Mouse (Mus musculus) erythroblast, embryonic 14.5 days (primary cell): ENCODE results near the gene Ppp4r1. TPM values are rescaled to one million over a fixed set of nuclear protein-coding genes. Genes with fewer than 3 reads are reported as not detected.

Experiments used
- H3K27me3 ChIP-seq: 2 replicates; pipeline ENCODE4 v1.6.1; 2012; ENCODE audit warnings: inconsistent platforms; ENCODE audit not compliant: control insufficient read depth
- H3K36me3 ChIP-seq: 2 replicates; pipeline ENCODE4 v1.6.1; 2012; ENCODE audit warnings: mild to moderate bottlenecking, inconsistent platforms; ENCODE audit not compliant: control insufficient read depth
- H3K4me1 ChIP-seq: 2 replicates; pipeline ENCODE4 v1.6.1; 2012; ENCODE audit warnings: inconsistent platforms; ENCODE audit not compliant: control insufficient read depth
- H3K4me3 ChIP-seq: replicated peaks from 2 replicates; pipeline ENCODE3; 2012; ENCODE audit warnings: moderate library complexity, mild to moderate bottlenecking, inconsistent platforms
- H3K9me3 ChIP-seq: 2 replicates; pipeline ENCODE4 v1.6.1; 2012; ENCODE audit warnings: low read length, inconsistent platforms, mixed read lengths; ENCODE audit not compliant: control insufficient read depth
- GATA1 ChIP-seq: IDR thresholded peaks from 2 replicates; pipeline ENCODE4 v1.6.1; 2012; ENCODE audit warnings: low read length, inconsistent platforms, mixed read lengths
- TAL1 ChIP-seq: IDR thresholded peaks from 3 replicates; pipeline ENCODE4 v1.6.1; 2012; ENCODE audit warnings: low read length, inconsistent platforms, mixed read lengths
- polyA plus RNA-seq: library from polyadenylated mRNA; stranded (reverse); fragments of >175 nt; gene quantifications from 2 replicates; pipeline ENCODE4 v1.2.3, GENCODE M21; 2012

The Ppp4r1 gene
- polyA plus RNA-seq, 1 experiment: 0.14 TPM

DNA sequence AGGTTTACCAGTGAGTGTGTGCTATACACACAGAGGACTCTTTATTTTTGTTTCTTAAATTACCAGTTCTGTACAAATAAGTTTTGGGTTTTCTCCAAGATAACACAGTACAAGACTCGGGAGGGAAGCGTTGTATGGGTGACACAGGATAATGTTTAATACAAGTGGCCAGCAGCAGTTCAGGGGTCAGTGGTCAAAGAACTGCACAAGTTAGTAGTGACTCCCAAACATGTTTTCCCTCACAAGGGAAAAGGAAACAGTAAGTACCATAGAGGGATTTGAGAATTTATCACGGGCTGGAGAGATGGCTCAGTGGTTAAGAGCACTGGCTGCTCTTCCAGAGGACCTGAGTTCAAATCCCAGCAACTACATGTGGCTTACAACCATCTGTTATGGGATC lies 51.5 kb downstream of the Ppp4r1 start:
- Histone ChIP-seq H3K4me1 (no peaks in the 10 kb centered on the region), H3K27me3 (no peaks in the 10 kb centered on the region), H3K9me3 (no peaks in the 10 kb centered on the region), H3K4me3 (no peak overlapping the region), H3K36me3 (peaks cover 88% of the 10 kb centered on the region)
- TF ChIP-seq GATA1 (no peak), TAL1 (no peak)

DNA sequence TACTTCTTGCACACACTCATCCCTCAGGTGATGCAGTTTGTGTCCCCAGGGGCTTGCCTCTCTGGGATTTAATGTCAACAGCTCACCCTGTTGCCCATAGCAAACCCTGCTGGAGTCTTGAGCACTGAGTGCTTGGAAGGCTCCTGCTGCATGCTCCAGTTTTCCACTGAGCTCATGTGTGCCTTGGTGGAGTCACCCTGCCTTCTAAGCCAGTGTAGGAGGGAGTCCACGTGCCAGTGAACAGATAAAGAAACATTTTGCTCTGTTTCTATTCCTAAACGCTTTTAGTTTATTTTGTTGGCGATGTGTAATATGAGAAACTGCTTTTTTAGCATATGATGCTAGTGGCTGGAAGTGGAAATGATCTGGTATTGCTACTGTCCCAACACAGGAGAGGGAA lies 54.4 kb downstream of the Ppp4r1 start:
- Histone ChIP-seq H3K4me1 (no peaks in the 10 kb centered on the region), H3K27me3 (no peaks in the 10 kb centered on the region), H3K9me3 (no peaks in the 10 kb centered on the region), H3K36me3 (peaks cover 90% of the 10 kb centered on the region), H3K4me3 (no peak overlapping the region)
- TF ChIP-seq TAL1 (no peak), GATA1 (no peak)

DNA sequence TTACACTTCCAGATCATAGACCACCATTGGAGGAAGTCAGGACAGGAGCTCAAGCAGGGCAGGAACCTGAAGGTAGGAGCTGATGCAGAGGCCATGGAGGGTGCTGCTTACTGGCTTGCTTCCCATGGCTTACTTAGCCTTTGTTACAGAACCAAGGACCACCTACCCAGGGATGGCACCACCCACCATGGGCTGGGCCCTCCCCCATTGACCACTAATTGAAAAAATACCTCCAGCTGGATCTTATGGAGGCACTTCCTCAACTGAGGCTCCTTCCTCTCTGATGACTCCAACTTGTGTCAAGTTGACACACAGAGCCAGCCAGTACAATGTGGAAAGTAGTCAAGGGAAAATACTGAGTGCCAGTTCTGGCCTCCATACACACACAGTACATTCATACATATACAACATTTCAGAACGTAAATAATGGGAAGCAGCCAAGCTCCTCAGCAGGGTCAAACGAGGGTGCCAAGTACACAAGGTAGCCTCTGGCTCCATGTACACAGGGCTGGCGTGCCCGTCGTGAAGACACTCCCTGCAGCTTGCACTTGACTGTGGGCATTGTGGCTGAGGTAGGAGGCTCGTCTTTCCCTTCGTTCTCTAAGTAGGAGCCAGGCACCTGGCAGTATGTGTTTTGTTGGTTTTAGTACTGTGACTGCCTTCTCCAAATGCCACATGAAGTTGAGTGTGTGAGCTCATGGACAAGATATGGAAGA lies 57.3 kb downstream of the Ppp4r1 start:
- TF ChIP-seq GATA1 (no peak), TAL1 (no peak)
- Histone ChIP-seq H3K4me3 (no peak overlapping the region), H3K9me3 (no peaks in the 10 kb centered on the region), H3K4me1 (no peaks in the 10 kb centered on the region), H3K36me3 (peaks cover 88% of the 10 kb centered on the region), H3K27me3 (no peaks in the 10 kb centered on the region)

DNA sequence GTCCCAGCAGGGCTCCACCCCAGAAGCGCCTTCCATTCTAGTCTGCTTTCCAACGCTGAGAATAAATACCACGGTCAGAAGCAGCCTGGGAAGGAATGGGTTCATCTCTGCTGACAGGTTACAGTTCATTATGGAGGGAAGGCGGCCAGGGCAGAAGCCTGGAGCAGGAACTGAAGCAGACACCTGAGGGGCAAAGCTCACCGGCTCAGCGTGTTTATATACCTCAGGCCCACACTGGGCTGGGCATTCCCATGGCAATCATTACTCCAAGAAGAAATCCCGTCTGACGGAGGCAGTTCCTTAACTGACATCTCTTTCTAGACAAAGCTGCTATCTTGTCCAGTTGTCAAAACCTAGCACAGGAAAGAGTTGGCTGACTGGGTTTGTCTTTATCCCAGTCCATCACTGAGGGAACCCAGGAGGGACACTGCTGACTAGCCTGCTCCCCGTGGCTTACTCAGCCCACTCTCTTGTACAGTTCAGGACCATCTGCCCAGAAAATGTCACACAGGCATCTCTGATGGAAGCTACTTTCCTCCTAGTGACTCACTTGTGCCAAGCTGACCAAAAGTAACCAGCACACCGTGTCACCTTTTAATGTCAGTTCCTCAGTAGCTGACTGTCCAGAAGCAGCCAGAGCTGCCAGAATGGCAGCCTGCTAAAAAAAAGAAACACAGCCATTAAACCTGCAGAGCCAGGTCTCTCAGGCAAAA lies 60.5 kb downstream of the Ppp4r1 start:
- TF ChIP-seq GATA1 (no peak), TAL1 (no peak)
- Histone ChIP-seq H3K4me1 (no peaks in the 10 kb centered on the region), H3K27me3 (no peaks in the 10 kb centered on the region), H3K9me3 (no peaks in the 10 kb centered on the region), H3K4me3 (no peak overlapping the region), H3K36me3 (peaks cover 78% of the 10 kb centered on the region)

DNA sequence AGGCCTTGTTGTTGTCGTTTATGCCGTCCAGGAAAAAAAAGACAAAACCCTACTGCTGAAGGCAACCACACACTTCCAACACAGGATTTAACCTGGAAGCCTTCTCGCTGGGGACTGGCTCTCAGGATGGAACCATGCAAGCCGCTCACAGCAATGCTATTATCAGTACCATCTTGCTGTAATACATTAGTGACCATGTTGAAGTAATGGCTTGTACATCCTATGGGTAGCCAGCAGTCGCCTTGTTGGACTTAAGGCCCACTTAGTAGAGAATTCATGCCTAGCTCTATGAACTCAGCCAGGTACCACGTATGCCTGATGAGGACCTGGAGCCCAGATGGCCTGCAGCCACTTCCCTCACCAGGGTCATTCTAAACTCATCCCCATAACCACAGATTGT lies 63.0 kb downstream of the Ppp4r1 start:
- TF ChIP-seq GATA1: no peak
- no peak for TF ChIP-seq TAL1
- H3K27me3 ChIP-seq: no peaks in the 10 kb centered on the region
- H3K4me3 ChIP-seq: no peak overlapping the region
- H3K36me3 ChIP-seq: peaks cover 77% of the 10 kb centered on the region
- H3K9me3 ChIP-seq: no peaks in the 10 kb centered on the region
- H3K4me1 ChIP-seq: no peaks in the 10 kb centered on the region

DNA sequence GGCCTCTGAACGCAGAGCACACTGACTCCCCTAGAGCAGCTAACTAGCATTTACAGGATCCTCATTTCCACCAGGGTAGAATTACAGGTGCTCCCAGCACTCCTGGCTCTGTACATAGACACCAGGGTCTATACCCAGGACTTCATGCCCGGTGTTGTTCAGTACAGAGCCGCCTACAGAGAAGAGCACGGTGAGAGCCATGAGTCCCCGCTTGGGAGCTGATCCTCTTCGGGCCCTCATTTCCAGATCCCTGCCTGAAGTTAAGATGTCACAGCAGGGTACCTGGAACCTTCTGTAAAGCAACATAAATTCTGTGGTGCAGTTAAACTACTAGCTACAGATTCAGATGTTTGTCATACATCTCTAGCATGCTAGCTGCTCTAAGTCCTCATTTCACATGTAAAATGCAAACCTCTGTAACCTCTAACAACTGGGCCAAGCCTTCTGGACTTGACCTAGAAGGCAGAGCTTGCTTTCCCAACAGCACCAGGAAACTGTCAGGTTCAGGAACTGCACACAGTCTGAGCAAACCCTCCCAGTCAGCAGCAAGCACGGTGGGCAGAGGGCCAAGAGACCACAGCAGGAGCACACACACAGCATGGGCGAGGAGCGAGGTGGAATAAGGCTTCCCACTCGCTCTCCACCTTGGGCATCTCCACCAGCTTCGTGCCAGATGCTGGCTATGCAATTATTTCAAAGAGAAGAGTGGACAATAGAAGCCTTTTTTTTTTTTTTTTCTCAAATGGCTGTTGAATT lies 65.5 kb downstream of the Ppp4r1 start:
- H3K4me3 ChIP-seq: no peak overlapping the region
- H3K27me3 ChIP-seq: no peaks in the 10 kb centered on the region
- H3K4me1 ChIP-seq: no peaks in the 10 kb centered on the region
- H3K9me3 ChIP-seq: no peaks in the 10 kb centered on the region
- H3K36me3 ChIP-seq: peaks cover 77% of the 10 kb centered on the region
- TF ChIP-seq TAL1 (no peak), GATA1 (no peak)

DNA sequence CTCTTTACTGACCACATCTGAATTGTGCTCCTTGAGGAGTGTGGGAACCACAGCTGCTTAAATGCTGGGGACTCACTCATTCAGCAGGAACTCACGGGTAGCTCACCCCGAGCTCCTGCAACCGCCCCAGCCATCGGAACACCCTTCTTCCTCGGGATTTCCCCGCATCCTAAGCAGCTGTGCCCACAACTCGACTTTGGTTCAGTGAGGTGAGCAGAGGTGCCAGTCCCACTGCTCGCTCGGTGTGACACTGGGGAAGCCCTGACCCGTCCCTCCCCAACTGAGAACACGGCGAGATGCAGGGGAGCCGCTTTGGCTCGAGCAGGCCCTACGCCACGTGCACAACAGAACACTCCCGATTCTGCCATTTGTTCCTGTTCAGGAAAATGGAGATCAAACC lies 68.1 kb downstream of the Ppp4r1 start:
- Histone ChIP-seq H3K4me1 (no peaks in the 10 kb centered on the region), H3K4me3 (no peak overlapping the region), H3K36me3 (peaks cover 88% of the 10 kb centered on the region), H3K9me3 (no peaks in the 10 kb centered on the region; the same call in none of the 2 replicates), H3K27me3 (no peaks in the 10 kb centered on the region)
- TF ChIP-seq GATA1 (no peak), TAL1 (no peak)

DNA sequence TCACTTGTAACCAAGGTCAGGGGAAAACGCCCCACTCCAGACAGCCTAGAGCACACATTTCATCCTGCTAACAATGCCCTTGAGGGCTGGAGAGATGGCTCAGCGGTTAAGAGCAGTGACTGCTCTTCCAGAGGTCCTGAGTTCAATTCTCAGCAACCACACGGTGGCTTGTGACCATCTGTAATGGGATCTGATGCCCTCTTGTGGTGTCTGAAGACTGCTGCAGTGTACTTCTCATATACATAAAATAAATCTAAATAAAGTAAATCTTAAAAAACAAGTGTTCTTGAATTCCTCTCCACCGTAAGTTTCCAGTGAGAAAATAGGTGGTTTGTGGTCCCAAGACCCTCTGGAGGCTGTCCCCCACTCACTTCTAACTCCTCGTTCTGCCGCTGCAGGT lies 69.4 kb downstream of the Ppp4r1 start:
- H3K4me1 ChIP-seq: no peaks in the 10 kb centered on the region
- TF ChIP-seq TAL1 (no peak), GATA1 (no peak)
- no peaks in the 10 kb centered on the region for H3K27me3 ChIP-seq
- H3K4me3 ChIP-seq: no peak overlapping the region
- H3K9me3 ChIP-seq: peaks cover 3% of the 10 kb centered on the region
- H3K36me3 ChIP-seq: peaks cover 92% of the 10 kb centered on the region

DNA sequence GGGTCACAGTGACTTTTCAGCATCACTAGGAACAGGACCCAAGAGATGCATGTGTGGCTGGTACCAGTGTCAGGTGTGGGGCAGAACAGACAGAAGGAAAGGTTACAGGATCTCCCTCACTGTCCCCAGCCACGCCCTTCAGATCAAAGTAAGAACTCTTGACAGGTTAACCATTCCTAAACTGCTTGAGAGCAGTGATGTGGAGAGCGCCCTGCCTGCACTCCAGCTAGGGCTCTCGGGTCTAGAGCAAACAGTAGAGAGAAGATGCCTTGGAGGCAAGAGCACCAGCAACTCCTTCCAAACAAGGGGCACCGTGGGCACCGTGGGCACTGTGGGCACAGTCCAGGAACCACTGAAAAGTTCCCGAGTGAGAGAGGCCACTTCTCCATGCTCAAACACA lies 71.0 kb downstream of the Ppp4r1 start:
- Histone ChIP-seq H3K27me3 (no peaks in the 10 kb centered on the region), H3K9me3 (peaks cover 3% of the 10 kb centered on the region), H3K4me1 (peaks cover 12% of the 10 kb centered on the region), H3K36me3 (peaks cover 97% of the 10 kb centered on the region), H3K4me3 (no peak overlapping the region)
- no peak for TF ChIP-seq TAL1
- TF ChIP-seq GATA1: no peak
